In genomic region chr17:27242194-27243189, GRCm38 (mm10) we compare ENCODE assay signal across 8 mouse cellular contexts. TPM values are rescaled to one million over a fixed set of nuclear protein-coding genes. Genes with fewer than 3 reads are reported as not detected.
A peak's percentile ranks its signal among the peaks of the same experiment; 100 is the strongest.
DNase-seq lines count a peak whose midpoint lies in the region; TF ChIP-seq lines count a peak whose summit lies in the region.

No protein-coding gene starts in this region.

- no peak for TF ChIP-seq POLR2A in MEL (IDR thresholded peaks at IDR 0.05; ENCODE audit: control insufficient read depth in 1 of 2, insufficient read depth in 1 of 2, low read depth in 1 of 2, low read length in 2 of 2, poor library complexity in 1 of 2)

- peak; percentile 68 for DNase-seq in gastrocnemius, postnatal 10 days
- no peak for DNase-seq in gastrocnemius, postnatal 25 days
- peak; percentile 73 for DNase-seq in MEL (ENCODE audit: low read depth, low spot score)
- DNase-seq in cerebellum, adult 9-10 months = peak; percentile 84
- DNase-seq in heart, postnatal 14 days = peak; percentile 68 to 81
- DNase-seq in left cerebral cortex, postnatal 36 days (ENCODE audit: low spot score in 2 of 2) = peak; percentile 67 to 74
- DNase-seq in right cerebral cortex, adult 18-20 months = peak; percentile 87
- DNase-seq in thymus, postnatal 25 days = no peak

- no peak for TF ChIP-seq CTCF in MEL (IDR thresholded peaks at IDR 0.05 in 2 of 3, conservative IDR thresholded peaks at IDR 0.05 in 1 of 3; ENCODE audit: control insufficient read depth in 1 of 3, insufficient read depth in 1 of 3, low read depth in 2 of 3, low read length in 3 of 3, poor library complexity in 1 of 3, severe bottlenecking in 1 of 3)

- no peak for TF ChIP-seq RAD21 in MEL (IDR thresholded peaks at IDR 0.05; ENCODE audit: low read depth, low read length)

- intact Hi-C loops in heart, postnatal 14 days (cut with DNase I) = no loop called here
- intact Hi-C loops in left cerebral cortex, postnatal 36 days (cut with DNase I) = no loop called here

- no peaks in the 10 kb centered on the region for H3K79me2 ChIP-seq in MEL (ENCODE audit: control insufficient read depth, insufficient read depth, low read length, poor library complexity)

- no peaks in the 10 kb centered on the region for H3K9me3 ChIP-seq in MEL (replicated peaks; ENCODE audit: insufficient read depth, low read length)

- H3K27ac ChIP-seq in MEL (ENCODE audit: control insufficient read depth, low read depth, low read length) = no peak overlapping the region

- H3K4me3 ChIP-seq in MEL (ENCODE audit: control insufficient read depth in 1 of 2, insufficient read depth in 1 of 2, low read depth in 2 of 2, low read length in 2 of 2) = 0 out of 4 replicates have a peak overlapping the region, but pooled peaks of 1 of the 2 experiments have one; percentile 9

- no peak overlapping the region for H3K9ac ChIP-seq in MEL (ENCODE audit: control insufficient read depth, low read depth, low read length, poor library complexity, severe bottlenecking)

- no peaks in the 10 kb centered on the region for H3K36me3 ChIP-seq in MEL (ENCODE audit: control insufficient read depth in 1 of 2, insufficient read depth in 2 of 2, low read length in 2 of 2)

- no peak for TF ChIP-seq EP300 in MEL (IDR thresholded peaks at IDR 0.05; ENCODE audit: low read depth in 1 of 2, low read length in 2 of 2)

- no peaks in the 10 kb centered on the region for H3K27me3 ChIP-seq in MEL (ENCODE audit: control insufficient read depth in 1 of 2, insufficient read depth in 2 of 2, low read length in 2 of 2)

- no peaks in the 10 kb centered on the region for H3K4me1 ChIP-seq in MEL (ENCODE audit: control insufficient read depth in 1 of 2, insufficient read depth in 2 of 2, low read length in 2 of 2)

TF ChIP-seq in MEL, 35 proteins besides CTCF, POLR2A, EP300 and RAD21:
- TF ChIP-seq USF2 (IDR thresholded peaks at IDR 0.05; ENCODE audit: borderline replicate concordance in 1 of 2, insufficient read depth in 1 of 2, low read depth in 1 of 2, low read length in 2 of 2) = no peak
- no peak for TF ChIP-seq BHLHE40 (IDR thresholded peaks at IDR 0.05; ENCODE audit: borderline replicate concordance, low read depth, low read length)
- no peak for TF ChIP-seq USF1 (IDR thresholded peaks at IDR 0.05; ENCODE audit: low read depth, low read length)
- TF ChIP-seq ELF1 (IDR thresholded peaks at IDR 0.05; ENCODE audit: low read depth, low read length) = no peak
- TF ChIP-seq GATA1 (IDR thresholded peaks at IDR 0.05; ENCODE audit: low read depth, low read length) = no peak
- TF ChIP-seq ZKSCAN1 (IDR thresholded peaks at IDR 0.05; ENCODE audit: low read depth, low read length) = no peak

RNA-seq across cellular contexts. Expression of gene Lemd2, which starts 38.2 kb away (rescaled TPM):
- 10 to 100 TPM; 23.2 to 30.1 TPM for total RNA-seq in gastrocnemius, postnatal 10 days (2021)
- 10 to 100 TPM; 18.0 to 21.8 TPM for total RNA-seq in gastrocnemius, postnatal 25 days (2021)
- 35.5 and 46.8 TPM in 2 replicates for total RNA-seq in MEL (2012; rRNA removed)
- 10 to 100 TPM in 1 of 2 experiments, not detected in 1; 59.7 TPM for polyA plus RNA-seq in MEL (2012; ENCODE audit: insufficient read depth in 1 of 2, insufficient read length in 2 of 2, low read depth in 1 of 2, low replicate concordance in 2 of 2, missing spikeins in 1 of 2)
- 10 to 100 TPM; 27.4 to 28.6 TPM for total RNA-seq in heart, postnatal 14 days (2021)
- total RNA-seq in left cerebral cortex, postnatal 36 days (2021) = 10 to 100 TPM; 41.6 to 44.2 TPM

Comparison
In these comparisons a context has a peak if more than half of its experiments do, and no peak if none do; other contexts are left out.
1. DNase-seq: peak in gastrocnemius, postnatal 10 days (single experiment), MEL (single experiment), cerebellum, adult 9-10 months (single experiment), heart, postnatal 14 days (2 of 2), left cerebral cortex, postnatal 36 days (2 of 2) and right cerebral cortex, adult 18-20 months (single experiment); none in gastrocnemius, postnatal 25 days (single experiment) and thymus, postnatal 25 days (single experiment).